Mouse (Mus musculus) kidney, postnatal 0 days (tissue): ENCODE data around the gene Casq2. TPM values are rescaled to one million over a fixed set of nuclear protein-coding genes. Genes with fewer than 3 reads are reported as not detected.
A peak's percentile ranks its signal among the peaks of the same experiment; 100 is the strongest.

Experiments
- ATAC-seq: fragments of 200-750 bp; cut with Nextera tagmentation; replicated peaks from 2 replicates; pipeline ENCODE4 v1.8.0; 2017; ENCODE audit warnings: low read depth, moderate number of reproducible peaks, moderate TSS enrichment, moderate library complexity; ENCODE audit not compliant: low FRiP score
- DNase-seq: peaks from one replicate; pipeline ENCODE4 v3.0.0-alpha.2; 2016; ENCODE audit warnings: low spot score
- H3K27ac ChIP-seq: fragments of 300-500 bp; sonication (generic); 2 replicates; pipeline ENCODE4 v1.5.1; 2014; ENCODE audit warnings: mild to moderate bottlenecking
- H3K27me3 ChIP-seq: fragments of 300-500 bp; sonication (generic); 2 replicates; pipeline ENCODE4 v1.6.1; 2014; ENCODE audit warnings: low read length, mixed read lengths; ENCODE audit not compliant: insufficient read depth
- H3K36me3 ChIP-seq: fragments of 300-500 bp; sonication (generic); 2 replicates; pipeline ENCODE4 v1.6.1; 2014; ENCODE audit warnings: low read length, mixed read lengths; ENCODE audit not compliant: insufficient read depth
- H3K4me1 ChIP-seq: fragments of 300-500 bp; sonication (generic); replicated peaks from 2 replicates; pipeline ENCODE4 v1.6.1; 2014; ENCODE audit warnings: antibody characterized with exemption, low read length, mixed read lengths; ENCODE audit not compliant: insufficient read depth
- H3K4me2 ChIP-seq: fragments of 300-500 bp; sonication (generic); 2 replicates; pipeline ENCODE4 v1.6.1; 2014; ENCODE audit warnings: mild to moderate bottlenecking, low read length, moderate library complexity, mixed read lengths
- H3K4me3 ChIP-seq: fragments of 300-500 bp; sonication (generic); replicated peaks from 2 replicates; pipeline ENCODE4 v1.5.1; 2014; ENCODE audit warnings: low read depth, low read length
- H3K9ac ChIP-seq: fragments of 300-500 bp; sonication (generic); 2 replicates; pipeline ENCODE4 v1.6.1; 2014; ENCODE audit warnings: low read depth, low read length
- H3K9me3 ChIP-seq: fragments of 300-500 bp; sonication (generic); replicated peaks from 2 replicates; pipeline ENCODE4 v1.6.1; 2016; ENCODE audit warnings: low read length, inconsistent platforms, mixed read lengths
- CTCF ChIP-seq: IDR thresholded peaks from 2 replicates; pipeline ENCODE4 v1.5.1; 2016; ENCODE audit warnings: antibody characterized with exemption, low read depth, mild to moderate bottlenecking, moderate library complexity
- WGBS: fragments of 180-500 bp; shearing (Covaris S2); extraction: QIAGEN DNeasy Blood & Tissue Kit; methylation state at CpG from one replicate; pipeline ENCODE4 v1.1.7; 2014; 5-methylcytosine and 5-hydroxymethylcytosine counted together
- polyA plus RNA-seq: library from polyadenylated mRNA; unstranded; fragments of >200 nt; fragmentation: Nextera tagmentation; extraction: Ambion mirVana; gene quantifications from 2 replicates; pipeline ENCODE4 v1.2.1, GENCODE M21; 2015

Gene Casq2
- polyA plus RNA-seq, 1 experiment from 2014 or later, result 0.47 TPM

- no peak overlapping the region for H3K4me2 ChIP-seq
- no peak overlapping the region for H3K27ac ChIP-seq
- no peak for ATAC-seq
- no peak for TF ChIP-seq CTCF
- no peaks in the 10 kb centered on the region for H3K27me3 ChIP-seq
- DNase-seq, result no peak
- 89% methylated on average over 8 of the region's 8 CpGs for WGBS
- H3K4me1 ChIP-seq, result peaks cover 5% of the 10 kb centered on the region; the same call in 1 of the 2 replicates
- no peaks in the 10 kb centered on the region for H3K9me3 ChIP-seq
- no peak overlapping the region for H3K9ac ChIP-seq
- H3K4me3 ChIP-seq, result no peak overlapping the region
- peaks cover 20% of the 10 kb centered on the region; the same call in 1 of the 2 replicates for H3K36me3 ChIP-seq
These were observed 80.6 kb downstream of the Casq2 start for GRCm38 (mm10) chr3:102166794-102167193.

- DNase-seq (no peak), ATAC-seq (no peak)
- H3K27ac ChIP-seq, result no peak overlapping the region
These were observed 81.5 kb downstream of the Casq2 start for GRCm38 (mm10) chr3:102167555-102168210.

GRCm38 (mm10) chr3:102169197-102169905, 83.1 kb downstream of the Casq2 start:
- WGBS, result 36% methylated on average over 13 of the region's 13 CpGs
- H3K9me3 ChIP-seq, result no peaks in the 10 kb centered on the region
- no peak overlapping the region for H3K4me2 ChIP-seq
- H3K4me1 ChIP-seq, result peaks cover 5% of the 10 kb centered on the region; the same call in 1 of the 2 replicates
- H3K4me3 ChIP-seq, result no peak overlapping the region
- H3K27me3 ChIP-seq, result no peaks in the 10 kb centered on the region
- TF ChIP-seq CTCF, result no peak
- H3K36me3 ChIP-seq, result 0 out of 2 replicates have a peak, but pooled peaks cover 9% of the 10 kb centered on the region
- no peak for ATAC-seq
- H3K27ac ChIP-seq, result peak overlapping the region; percentile 8; the same call in 1 of the 2 replicates
- peak; percentile 83 for DNase-seq
- H3K9ac ChIP-seq, result no peak overlapping the region

More at GRCm38 (mm10) chr3:102167555-102168210, 81.5 kb downstream of the Casq2 start:
- Histone ChIP-seq H3K4me1 (peaks cover 5% of the 10 kb centered on the region; the same call in 1 of the 2 replicates), H3K9me3 (no peaks in the 10 kb centered on the region), H3K9ac (no peak overlapping the region), H3K27me3 (no peaks in the 10 kb centered on the region), H3K36me3 (peaks cover 20% of the 10 kb centered on the region; the same call in 1 of the 2 replicates), H3K4me2 (no peak overlapping the region), H3K4me3 (no peak overlapping the region)
- TF ChIP-seq CTCF, result no peak
- 38% methylated on average over 10 of the region's 10 CpGs for WGBS

- Histone ChIP-seq H3K9ac (no peak overlapping the region), H3K9me3 (no peaks in the 10 kb centered on the region), H3K4me3 (no peak overlapping the region), H3K27me3 (no peaks in the 10 kb centered on the region), H3K4me2 (no peak overlapping the region), H3K36me3 (0 out of 2 replicates have a peak, but pooled peaks cover 3% of the 10 kb centered on the region), H3K4me1 (peaks cover 5% of the 10 kb centered on the region; the same call in 1 of the 2 replicates), H3K27ac (no peak overlapping the region)
- DNase-seq (no peak), ATAC-seq (no peak)
- 49% methylated on average over 8 of the region's 8 CpGs for WGBS
- no peak for TF ChIP-seq CTCF
These were observed 88.1 kb downstream of the Casq2 start for GRCm38 (mm10) chr3:102174118-102174865.

- Histone ChIP-seq H3K36me3 (0 out of 2 replicates have a peak, but pooled peaks cover 3% of the 10 kb centered on the region), H3K4me3 (no peak overlapping the region), H3K4me2 (no peak overlapping the region), H3K4me1 (no peaks in the 10 kb centered on the region), H3K27me3 (no peaks in the 10 kb centered on the region), H3K27ac (no peak overlapping the region), H3K9ac (no peak overlapping the region), H3K9me3 (no peaks in the 10 kb centered on the region)
- WGBS, result 73% methylated on average over 18 of the region's 18 CpGs
- DNase-seq (peak; percentile 56), ATAC-seq (no peak; the same call in 1 of the 2 replicates)
- TF ChIP-seq CTCF, result no peak
These were observed 89.5 kb downstream of the Casq2 start for GRCm38 (mm10) chr3:102175701-102176100.

- Histone ChIP-seq H3K4me1 (no peaks in the 10 kb centered on the region), H3K36me3 (0 out of 2 replicates have a peak, but pooled peaks cover 3% of the 10 kb centered on the region), H3K9me3 (no peaks in the 10 kb centered on the region), H3K27ac (peak overlapping the region; percentile 57; the same call in 1 of the 2 replicates), H3K4me2 (no peak overlapping the region), H3K4me3 (no peak overlapping the region), H3K27me3 (no peaks in the 10 kb centered on the region), H3K9ac (no peak overlapping the region)
- DNase-seq, result peak; percentile 45
- 30% methylated on average over 5 of the region's 5 CpGs for WGBS
- no peak for ATAC-seq
- no peak for TF ChIP-seq CTCF
These were observed 89.9 kb downstream of the Casq2 start for GRCm38 (mm10) chr3:102176116-102176515.
